Mouse (Mus musculus): ENCODE data around the gene Sat1.

DNA sequence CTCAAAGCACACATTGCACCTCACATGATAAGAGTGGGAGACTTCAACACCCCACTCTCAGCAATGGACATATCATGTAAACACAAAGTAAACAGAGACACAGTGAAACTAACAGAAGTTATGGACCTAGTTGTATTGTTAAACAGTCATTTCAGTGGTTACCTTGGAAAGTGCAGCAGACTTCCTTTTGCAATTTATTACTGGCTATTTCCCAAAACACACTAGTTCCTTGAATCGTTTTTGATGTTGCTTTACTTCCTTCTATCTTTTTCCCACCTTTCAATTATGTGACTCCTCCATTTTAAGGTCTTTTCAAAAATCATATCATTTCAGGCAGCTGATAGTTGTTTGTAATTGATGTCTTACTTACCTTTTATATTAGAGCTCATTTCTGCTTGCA, 44.5 kb downstream of the Sat1 start:
- TF ChIP-seq CTCF (IDR thresholded peaks at IDR 0.05; ENCODE audit: low read depth, low read length) (no peak), POLR2A (IDR thresholded peaks at IDR 0.05; ENCODE audit: extremely low read depth, insufficient read depth, low read length) (no peak)

Data from liver, adult 2 months (tissue).